Mouse (Mus musculus) kidney, embryonic 15.5 days (tissue): ENCODE results near the gene Vmn1r55. TPM values are rescaled to one million over a fixed set of nuclear protein-coding genes. Genes with fewer than 3 reads are reported as not detected.

Experiments
- ATAC-seq: fragments of 200-750 bp; cut with Nextera tagmentation; replicated peaks from 2 replicates; pipeline ENCODE4 v1.8.0; 2017; ENCODE audit warnings: moderate TSS enrichment; ENCODE audit not compliant: low FRiP score
- H3K27ac ChIP-seq: fragments of 300-500 bp; sonication (generic); 2 replicates; pipeline ENCODE4 v1.5.1; 2015; ENCODE audit warnings: mild to moderate bottlenecking, inconsistent platforms
- H3K27me3 ChIP-seq: fragments of 300-500 bp; sonication (generic); 2 replicates; pipeline ENCODE4 v1.6.1; 2015; ENCODE audit warnings: inconsistent platforms
- H3K36me3 ChIP-seq: fragments of 300-500 bp; sonication (generic); 2 replicates; pipeline ENCODE4 v1.6.1; 2015; ENCODE audit warnings: inconsistent platforms
- H3K4me1 ChIP-seq: fragments of 300-500 bp; sonication (generic); 2 replicates; pipeline ENCODE4 v1.6.1; 2015; ENCODE audit warnings: inconsistent platforms
- H3K4me2 ChIP-seq: fragments of 300-500 bp; sonication (generic); 2 replicates; pipeline ENCODE4 v1.6.1; 2015; ENCODE audit warnings: moderate library complexity, mild to moderate bottlenecking, inconsistent platforms
- H3K4me3 ChIP-seq: fragments of 300-500 bp; sonication (generic); replicated peaks from 2 replicates; pipeline ENCODE4 v1.5.1; 2015; ENCODE audit warnings: mild to moderate bottlenecking, inconsistent platforms
- H3K9ac ChIP-seq: fragments of 300-500 bp; sonication (generic); 2 replicates; pipeline ENCODE4 v1.6.1; 2015; ENCODE audit warnings: mild to moderate bottlenecking, inconsistent platforms
- H3K9me3 ChIP-seq: fragments of 300-500 bp; sonication (generic); replicated peaks from 2 replicates; pipeline ENCODE4 v1.6.1; 2016; ENCODE audit warnings: inconsistent platforms
- WGBS: fragments of 180-500 bp; shearing (Covaris S2); methylation state at CpG from one replicate; pipeline ENCODE4 v1.1.7; 2015; ENCODE audit warnings: mixed read lengths; 5-methylcytosine and 5-hydroxymethylcytosine counted together
- polyA plus RNA-seq: library from polyadenylated mRNA; unstranded; fragments of >200 nt; fragmentation: Nextera tagmentation; extraction: Ambion mirVana; gene quantifications from 2 replicates; pipeline ENCODE4 v1.2.1, GENCODE M21; 2015

Gene Vmn1r55
- polyA plus RNA-seq, 1 experiment from 2014 or later: not detected

- Histone ChIP-seq H3K4me2 (no peak overlapping the region), H3K4me1 (no peaks in the 10 kb centered on the region), H3K36me3 (peaks cover 96% of the 10 kb centered on the region), H3K4me3 (no peak overlapping the region), H3K9ac (no peak overlapping the region), H3K9me3 (no peaks in the 10 kb centered on the region), H3K27me3 (no peaks in the 10 kb centered on the region), H3K27ac (no peak overlapping the region)
- ATAC-seq: no peak
- WGBS: 76% methylated on average over 21 of the region's 21 CpGs
These were observed 56.5 kb downstream of the Vmn1r55 start for GRCm38 (mm10) chr7:5092831-5093510.

- Histone ChIP-seq H3K4me1 (no peaks in the 10 kb centered on the region), H3K4me2 (no peak overlapping the region), H3K9ac (no peak overlapping the region), H3K27me3 (no peaks in the 10 kb centered on the region), H3K36me3 (peaks cover 93% of the 10 kb centered on the region), H3K27ac (no peak overlapping the region), H3K4me3 (no peak overlapping the region), H3K9me3 (no peaks in the 10 kb centered on the region)
- 79% methylated on average over 6 of the region's 6 CpGs for WGBS
- no peak for ATAC-seq
These were observed 57.1 kb downstream of the Vmn1r55 start for GRCm38 (mm10) chr7:5092381-5092780.

- Histone ChIP-seq H3K4me2 (no peak overlapping the region), H3K9me3 (no peaks in the 10 kb centered on the region), H3K4me3 (no peak overlapping the region), H3K36me3 (peaks cover 89% of the 10 kb centered on the region), H3K27ac (no peak overlapping the region), H3K4me1 (peaks cover 5% of the 10 kb centered on the region; the same call in 1 of the 2 replicates), H3K9ac (no peak overlapping the region), H3K27me3 (no peaks in the 10 kb centered on the region)
- 92% methylated on average over 15 of the region's 15 CpGs for WGBS
- ATAC-seq: no peak
These were observed 58.3 kb downstream of the Vmn1r55 start for GRCm38 (mm10) chr7:5091008-5091728.

GRCm38 (mm10) chr7:5089853-5090252 lies 59.6 kb downstream of the Vmn1r55 start:
- 93% methylated on average over 15 of the region's 15 CpGs for WGBS

GRCm38 (mm10) chr7:5087886-5088285 lies 61.6 kb downstream of the Vmn1r55 start:
- Histone ChIP-seq H3K4me2 (no peak overlapping the region), H3K27ac (no peak overlapping the region), H3K9ac (no peak overlapping the region), H3K36me3 (peaks cover 89% of the 10 kb centered on the region), H3K9me3 (no peaks in the 10 kb centered on the region), H3K4me3 (no peak overlapping the region), H3K4me1 (peaks cover 14% of the 10 kb centered on the region; the same call in 1 of the 2 replicates), H3K27me3 (no peaks in the 10 kb centered on the region)
- no peak for ATAC-seq
- WGBS: 83% methylated on average over 4 of the region's 4 CpGs

More at GRCm38 (mm10) chr7:5089853-5090252, 59.6 kb downstream of the Vmn1r55 start:
- no peaks in the 10 kb centered on the region for H3K9me3 ChIP-seq
- ATAC-seq: no peak
- no peak overlapping the region for H3K27ac ChIP-seq
- H3K9ac ChIP-seq: no peak overlapping the region
- H3K36me3 ChIP-seq: peaks cover 89% of the 10 kb centered on the region
- H3K4me1 ChIP-seq: peaks cover 5% of the 10 kb centered on the region; the same call in 1 of the 2 replicates
- no peaks in the 10 kb centered on the region for H3K27me3 ChIP-seq
- H3K4me2 ChIP-seq: no peak overlapping the region
- H3K4me3 ChIP-seq: no peak overlapping the region

- Histone ChIP-seq H3K36me3 (peaks cover 83% of the 10 kb centered on the region), H3K9me3 (no peaks in the 10 kb centered on the region)
These were observed 62.5 kb downstream of the Vmn1r55 start for GRCm38 (mm10) chr7:5086921-5087440.

GRCm38 (mm10) chr7:5085512-5085911 lies 64.0 kb downstream of the Vmn1r55 start:
- Histone ChIP-seq H3K27me3 (no peaks in the 10 kb centered on the region), H3K4me1 (peaks cover 30% of the 10 kb centered on the region), H3K27ac (no peak overlapping the region), H3K9ac (no peak overlapping the region), H3K9me3 (no peaks in the 10 kb centered on the region), H3K4me3 (no peak overlapping the region), H3K4me2 (no peak overlapping the region), H3K36me3 (peaks cover 70% of the 10 kb centered on the region)
- 94% methylated on average over 1 of the region's 1 CpGs for WGBS
- ATAC-seq: no peak

More at GRCm38 (mm10) chr7:5086921-5087440, 62.5 kb downstream of the Vmn1r55 start:
- H3K4me3 ChIP-seq: no peak overlapping the region
- no peak overlapping the region for H3K4me2 ChIP-seq
- H3K27ac ChIP-seq: no peak overlapping the region
- ATAC-seq: no peak
- peaks cover 16% of the 10 kb centered on the region for H3K4me1 ChIP-seq
- 40% methylated on average over 5 of the region's 5 CpGs for WGBS
- H3K27me3 ChIP-seq: no peaks in the 10 kb centered on the region
- no peak overlapping the region for H3K9ac ChIP-seq

- Histone ChIP-seq H3K4me2 (no peak overlapping the region), H3K4me1 (peaks cover 30% of the 10 kb centered on the region), H3K9me3 (no peaks in the 10 kb centered on the region), H3K27ac (no peak overlapping the region), H3K36me3 (peaks cover 61% of the 10 kb centered on the region), H3K9ac (no peak overlapping the region), H3K4me3 (no peak overlapping the region), H3K27me3 (no peaks in the 10 kb centered on the region)
- 88% methylated on average over 18 of the region's 18 CpGs for WGBS
- no peak for ATAC-seq
These were observed 66.0 kb downstream of the Vmn1r55 start for GRCm38 (mm10) chr7:5083325-5084105.

- 96% methylated on average over 2 of the region's 2 CpGs for WGBS
- Histone ChIP-seq H3K4me1 (peaks cover 26% of the 10 kb centered on the region), H3K36me3 (peaks cover 67% of the 10 kb centered on the region), H3K27me3 (no peaks in the 10 kb centered on the region), H3K9ac (no peak overlapping the region), H3K4me2 (peak overlapping the region; percentile 76; the same call in 1 of the 2 replicates), H3K4me3 (no peak overlapping the region), H3K9me3 (no peaks in the 10 kb centered on the region), H3K27ac (no peak overlapping the region)
- no peak for ATAC-seq
These were observed 67.5 kb downstream of the Vmn1r55 start for GRCm38 (mm10) chr7:5081939-5082338.

- 67% methylated on average over 6 of the region's 6 CpGs for WGBS
- H3K36me3 ChIP-seq: peaks cover 70% of the 10 kb centered on the region
These were observed 68.2 kb downstream of the Vmn1r55 start for GRCm38 (mm10) chr7:5081241-5081640.

GRCm38 (mm10) chr7:5080815-5081214 lies 68.7 kb downstream of the Vmn1r55 start:
- peak overlapping the region; percentile 98 for H3K9ac ChIP-seq
- H3K27ac ChIP-seq: peak overlapping the region; percentile 96
- H3K27me3 ChIP-seq: no peaks in the 10 kb centered on the region
- peaks cover 24% of the 10 kb centered on the region for H3K4me1 ChIP-seq
- 16% methylated on average over 6 of the region's 6 CpGs for WGBS
- peaks cover 69% of the 10 kb centered on the region for H3K36me3 ChIP-seq
- no peaks in the 10 kb centered on the region for H3K9me3 ChIP-seq
- H3K4me3 ChIP-seq: peak overlapping the region; percentile 99
- H3K4me2 ChIP-seq: peak overlapping the region; percentile 76
- no peak for ATAC-seq

More at GRCm38 (mm10) chr7:5081241-5081640, 68.2 kb downstream of the Vmn1r55 start:
- Histone ChIP-seq H3K4me3 (peak overlapping the region; percentile 99), H3K4me1 (peaks cover 24% of the 10 kb centered on the region), H3K9me3 (no peaks in the 10 kb centered on the region), H3K9ac (peak overlapping the region; percentile 98), H3K27ac (0 out of 2 replicates have a peak overlapping the region, but pooled peaks have one; percentile 96), H3K27me3 (no peaks in the 10 kb centered on the region), H3K4me2 (peak overlapping the region; percentile 76)
- no peak for ATAC-seq
